Mouse (Mus musculus) midbrain, postnatal 0 days (tissue): Measurements from ENCODE around the gene 2310061N02Rik. TPM values are rescaled to one million over a fixed set of nuclear protein-coding genes. Genes with fewer than 3 reads are reported as not detected.
A peak's percentile ranks its signal among the peaks of the same experiment; 100 is the strongest.
"Not testable (repeated sequence)": the region's sequence is repeated elsewhere in the genome, so short reads cannot be mapped to it uniquely, and the experiment has no call there.

Experiments
- ATAC-seq: fragments of 200-750 bp; cut with Nextera tagmentation; 2 replicates; pipeline ENCODE4 v1.8.0; 2017; ENCODE audit warnings: moderate number of reproducible peaks, mild to moderate bottlenecking, moderate TSS enrichment, moderate library complexity; ENCODE audit not compliant: low FRiP score
- DNase-seq: peaks from one replicate; pipeline ENCODE4 v3.0.0-alpha.2; 2015; ENCODE audit warnings: low spot score
- H3K27ac ChIP-seq: fragments of 300-500 bp; sonication (generic); 2 replicates; pipeline ENCODE4 v1.5.1; 2014; ENCODE audit warnings: low read depth, mild to moderate bottlenecking, low read length, mixed read lengths
- H3K27me3 ChIP-seq: fragments of 300-500 bp; sonication (generic); 2 replicates; pipeline ENCODE4 v1.6.1; 2014; ENCODE audit warnings: low read length, control low read depth, mixed read lengths; ENCODE audit not compliant: insufficient read depth
- H3K36me3 ChIP-seq: fragments of 300-500 bp; sonication (generic); 2 replicates; pipeline ENCODE4 v1.6.1; 2014; ENCODE audit warnings: low read length, control low read depth, mixed read lengths; ENCODE audit not compliant: insufficient read depth
- H3K4me1 ChIP-seq: fragments of 300-500 bp; sonication (generic); 2 replicates; pipeline ENCODE4 v1.6.1; 2014; ENCODE audit warnings: mild to moderate bottlenecking, control low read depth, antibody characterized with exemption, low read length, mixed read lengths; ENCODE audit not compliant: insufficient read depth
- H3K4me2 ChIP-seq: fragments of 300-500 bp; sonication (generic); 2 replicates; pipeline ENCODE4 v1.6.1; 2014; ENCODE audit warnings: low read depth, mild to moderate bottlenecking, low read length, mixed read lengths; ENCODE audit not compliant: poor library complexity, severe bottlenecking
- H3K4me3 ChIP-seq: fragments of 300-500 bp; sonication (generic); 2 replicates; pipeline ENCODE4 v1.5.1; 2014; ENCODE audit warnings: low read depth, mild to moderate bottlenecking, low read length, moderate library complexity
- H3K9ac ChIP-seq: fragments of 300-500 bp; sonication (generic); replicated peaks from 2 replicates; pipeline ENCODE4 v1.6.1; 2014; ENCODE audit warnings: mild to moderate bottlenecking, low read length, moderate library complexity, mixed read lengths; ENCODE audit not compliant: poor library complexity, severe bottlenecking
- H3K9me3 ChIP-seq: fragments of 300-500 bp; sonication (generic); 2 replicates; pipeline ENCODE4 v1.6.1; 2016; ENCODE audit warnings: low read length, control low read depth
- CTCF ChIP-seq: IDR thresholded peaks from 2 replicates; pipeline ENCODE4 v1.5.1; 2016; ENCODE audit warnings: antibody characterized with exemption, mild to moderate bottlenecking
- WGBS: fragments of 180-500 bp; shearing (Covaris S2); extraction: QIAGEN DNeasy Blood & Tissue Kit; methylation state at CpG from one replicate; pipeline ENCODE4 v1.1.7; 2014; 5-methylcytosine and 5-hydroxymethylcytosine counted together
- polyA plus RNA-seq: library from polyadenylated mRNA; unstranded; fragments of >200 nt; fragmentation: Nextera tagmentation; extraction: Ambion mirVana; gene quantifications from 2 replicates; pipeline ENCODE4 v1.2.1, GENCODE M21; 2015
- total RNA-seq: library from RNA; depleted of rRNA; stranded (reverse); fragments of >200 nt; gene quantifications from 2 replicates; pipeline ENCODE4 v1.2.3, GENCODE M21; 2014; rRNA removed

2310061N02Rik gene
- total RNA-seq (not detected in 2 replicates), polyA plus RNA-seq (not detected in 2 replicates)

DNA sequence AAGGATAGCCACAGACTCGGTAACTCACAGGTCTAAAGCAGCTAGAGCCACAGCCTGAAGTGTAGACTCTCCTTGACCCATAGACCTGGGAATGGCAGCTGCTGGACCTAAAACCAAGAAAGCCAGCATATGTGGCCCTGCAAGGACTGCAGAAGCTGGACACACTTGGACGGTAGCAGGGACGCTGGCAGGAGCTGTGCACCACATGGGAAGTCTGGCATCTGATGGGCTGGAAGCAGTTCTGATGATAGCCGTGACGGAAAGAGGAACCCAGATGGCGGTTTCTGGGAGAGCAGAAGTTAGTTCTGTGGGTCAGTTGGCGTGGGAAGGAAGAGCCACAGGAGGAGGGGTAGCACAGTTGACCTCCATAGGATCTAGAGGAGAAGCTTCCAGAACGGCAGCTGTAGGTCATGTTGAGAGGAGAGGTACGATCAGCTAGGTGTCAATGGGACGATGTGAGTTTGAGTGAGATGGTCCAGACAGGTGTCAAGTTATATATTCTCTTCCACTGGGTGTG lies at the start of gene 2310061N02Rik:
Gene 2310061N02Rik (minus strand): TSS at position 467 of the 517 bp plus-strand sequence.
- H3K27me3 ChIP-seq: no peaks in the 10 kb centered on the region
- no peak for ATAC-seq
- 88% methylated on average over 10 of the region's 10 CpGs for WGBS
- no peak for TF ChIP-seq CTCF
- DNase-seq: peak; percentile 25
- no peak within 1 kb of the TSS for H3K4me2 ChIP-seq
- no peak within 1 kb of the TSS for H3K9ac ChIP-seq
- H3K4me1 ChIP-seq: no peaks in the 10 kb centered on the region
- no peak within 1 kb of the TSS for H3K4me3 ChIP-seq
- H3K9me3 ChIP-seq: no peaks in the 10 kb centered on the region
- no peak within 1 kb of the TSS for H3K27ac ChIP-seq
- H3K36me3 ChIP-seq: no peaks in the 10 kb centered on the region

DNA sequence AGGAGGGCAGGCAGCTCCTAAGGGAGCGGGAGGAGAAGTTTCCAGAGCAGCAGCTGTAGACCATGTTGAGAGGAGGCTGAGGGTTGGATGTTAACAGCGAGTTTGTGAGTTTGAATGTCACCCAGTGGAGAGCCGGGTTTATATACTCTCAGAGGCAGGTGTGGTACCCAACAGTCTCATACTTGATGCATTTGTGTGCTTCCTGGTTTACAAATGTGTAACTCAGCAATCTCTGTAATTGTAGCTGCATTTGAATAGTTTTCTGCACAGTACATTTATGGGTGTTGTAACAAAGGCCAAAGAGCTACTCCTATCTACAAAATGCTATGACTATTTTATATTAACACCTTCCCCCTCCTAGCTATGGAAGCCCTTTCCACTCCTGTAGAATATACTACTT lies 43.8 kb upstream of the 2310061N02Rik start, which contains the start of gene Krtap13:
Gene Krtap13 (minus strand): TSS at position 101 of the 400 bp plus-strand sequence.
- not testable (repeated sequence) for H3K4me1 ChIP-seq, H3K27ac ChIP-seq, H3K4me3 ChIP-seq, H3K36me3 ChIP-seq, ATAC-seq, DNase-seq, H3K27me3 ChIP-seq, H3K9ac ChIP-seq, H3K4me2 ChIP-seq, H3K9me3 ChIP-seq
- 91% methylated on average over 3 of the region's 3 CpGs for WGBS

- H3K36me3 ChIP-seq: no peaks in the 10 kb centered on the region
- no peak overlapping the region for H3K9ac ChIP-seq
- no peaks in the 10 kb centered on the region for H3K9me3 ChIP-seq
- H3K4me2 ChIP-seq: no peak overlapping the region
- no peak for DNase-seq
- no peaks in the 10 kb centered on the region for H3K27me3 ChIP-seq
- no peak overlapping the region for H3K4me3 ChIP-seq
- H3K27ac ChIP-seq: no peak overlapping the region
- H3K4me1 ChIP-seq: no peaks in the 10 kb centered on the region
- no peak for ATAC-seq
- TF ChIP-seq CTCF: no peak
- WGBS: 73% methylated on average over 4 of the region's 4 CpGs
Measured at GRCm38 (mm10) chr16:88747943-88748342, 40.2 kb upstream of the 2310061N02Rik start.

- no peak for TF ChIP-seq CTCF
- Histone ChIP-seq H3K27me3 (no peaks in the 10 kb centered on the region), H3K9me3 (no peaks in the 10 kb centered on the region), H3K9ac (no peak overlapping the region), H3K4me3 (no peak overlapping the region), H3K36me3 (no peaks in the 10 kb centered on the region), H3K4me1 (no peaks in the 10 kb centered on the region), H3K4me2 (no peak overlapping the region), H3K27ac (no peak overlapping the region)
- ATAC-seq (no peak), DNase-seq (peak; percentile 41)
- WGBS: 42% methylated on average over 4 of the region's 4 CpGs
Measured at GRCm38 (mm10) chr16:88744750-88745340, 37.1 kb upstream of the 2310061N02Rik start.

DNA sequence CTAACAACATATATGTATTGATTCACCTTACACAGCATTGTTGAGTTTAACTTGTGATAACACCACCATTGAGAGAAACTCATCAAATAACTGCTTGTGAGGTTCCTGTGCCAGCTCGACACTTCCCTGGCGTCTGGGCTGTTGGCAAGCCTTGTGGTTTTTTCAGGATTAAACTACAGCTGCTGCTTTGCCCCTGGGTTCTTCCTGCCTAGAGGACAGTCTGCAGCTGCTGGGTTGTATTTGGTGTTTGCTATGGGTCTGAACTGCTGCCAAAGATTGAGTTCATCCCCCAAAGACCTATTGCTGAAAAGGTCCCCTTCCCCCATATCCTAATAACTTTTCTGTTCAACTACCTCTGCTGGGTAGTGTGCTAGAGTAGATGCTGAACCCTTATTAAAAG lies 27.6 kb upstream of the 2310061N02Rik start:
- H3K27me3 ChIP-seq: no peaks in the 10 kb centered on the region
- H3K9ac ChIP-seq: no peak overlapping the region
- H3K4me2 ChIP-seq: no peak overlapping the region
- TF ChIP-seq CTCF: no peak
- no peak overlapping the region for H3K4me3 ChIP-seq
- H3K36me3 ChIP-seq: no peaks in the 10 kb centered on the region
- DNase-seq: peak; percentile 58
- H3K27ac ChIP-seq: no peak overlapping the region
- H3K4me1 ChIP-seq: no peaks in the 10 kb centered on the region
- WGBS: 55% methylated on average over 2 of the region's 2 CpGs
- ATAC-seq: no peak
- no peaks in the 10 kb centered on the region for H3K9me3 ChIP-seq

DNA sequence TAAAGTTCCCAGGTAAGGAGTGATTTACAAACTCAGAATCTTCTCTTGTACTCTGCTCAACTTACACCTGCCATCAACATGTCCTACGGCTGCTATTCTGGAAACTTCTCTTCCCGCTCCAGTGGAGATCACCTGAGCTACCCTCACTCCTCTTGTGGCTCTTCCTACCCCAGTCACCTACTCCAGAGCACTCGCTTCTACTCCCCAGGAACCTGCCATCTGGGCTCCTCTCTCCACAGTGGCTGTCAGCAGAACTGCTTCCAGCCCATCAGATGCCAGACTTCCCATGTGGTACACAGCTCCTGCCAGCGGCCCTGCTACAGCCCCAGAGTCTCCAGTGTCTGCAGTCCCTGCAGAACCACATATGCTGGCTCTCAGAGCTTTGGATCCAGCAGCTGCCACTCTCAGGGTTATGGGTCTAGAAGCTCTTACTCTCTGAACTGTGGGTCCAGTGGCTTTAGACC lies 21.1 kb upstream of the 2310061N02Rik start, which contains the start of gene Krtap13-1:
Gene Krtap13-1 (plus strand): TSS at position 51 of the 464 bp plus-strand sequence.
- H3K4me1 ChIP-seq: no peaks in the 10 kb centered on the region
- no peak for TF ChIP-seq CTCF
- H3K36me3 ChIP-seq: no peaks in the 10 kb centered on the region
- ATAC-seq: no peak
- no peaks in the 10 kb centered on the region for H3K27me3 ChIP-seq
- H3K4me3 ChIP-seq: no peak within 1 kb of the TSS
- H3K4me2 ChIP-seq: no peak within 1 kb of the TSS
- H3K27ac ChIP-seq: no peak within 1 kb of the TSS
- 84% methylated on average over 4 of the region's 4 CpGs for WGBS
- peak; percentile 42 for DNase-seq
- H3K9me3 ChIP-seq: no peaks in the 10 kb centered on the region
- no peak within 1 kb of the TSS for H3K9ac ChIP-seq
